In the genomic region with DNA sequence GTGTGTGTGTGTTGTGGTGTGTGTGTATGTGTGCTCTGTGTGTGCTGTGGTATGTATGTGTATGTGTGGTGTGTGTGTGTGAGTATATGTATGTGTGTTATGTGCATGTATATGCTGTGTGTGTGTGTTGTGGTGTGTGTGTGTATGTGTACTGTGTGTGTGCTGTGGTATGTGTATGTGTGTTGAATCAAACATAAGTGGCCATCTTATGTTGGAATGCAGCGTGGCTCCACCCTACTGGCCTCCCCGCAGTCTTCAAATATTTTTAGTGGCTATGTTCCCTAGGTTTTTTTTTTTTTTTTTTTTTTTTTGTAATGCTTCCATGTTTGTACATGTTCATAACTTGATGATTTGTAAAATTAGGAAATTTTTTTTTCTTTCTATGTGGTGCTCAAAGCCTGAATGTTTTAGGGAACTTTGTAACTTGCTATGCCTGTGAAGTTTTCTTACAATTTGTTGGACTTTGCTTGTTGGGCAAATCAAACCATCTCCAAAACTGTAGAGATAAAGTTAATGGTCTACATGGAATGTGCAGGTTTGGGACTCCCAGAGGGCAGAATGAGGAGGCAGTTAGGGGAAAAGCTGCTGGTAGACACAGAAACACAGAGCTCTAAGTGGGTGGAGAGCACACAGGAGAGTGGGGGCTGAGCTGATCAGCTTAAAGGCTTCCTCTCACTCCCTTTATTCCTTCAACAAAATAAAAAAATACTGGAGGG, we compare ENCODE assay signal across 12 mouse cellular contexts.
DNase-seq lines count a peak whose midpoint lies in the region; ATAC-seq and TF ChIP-seq lines count a peak whose summit lies in the region.
"Had no signal": no experiment of that assay in that cellular context is flagged by ENCODE, and none has a peak within 500 bp of the region (broad histone marks: within the 10 kb centered on the region; RNA-seq: fewer than 3 reads in every experiment).

No protein-coding gene starts in this region.

- WGBS in embryonic facial prominence, embryonic 11.5 days, result 83% methylated on average over 2 of the region's 2 CpGs
- WGBS in embryonic facial prominence, embryonic 10.5 days, result 93% methylated on average over 2 of the region's 2 CpGs
- WGBS in kidney, embryonic 16.5 days, result 76% methylated on average over 2 of the region's 2 CpGs
- 31% methylated on average over 2 of the region's 2 CpGs for WGBS in heart, postnatal 0 days
- 73% methylated on average over 2 of the region's 2 CpGs for WGBS in intestine, embryonic 16.5 days

- H3K4me1 ChIP-seq in embryonic facial prominence, embryonic 11.5 days (ENCODE audit: control insufficient read depth, insufficient read depth, low read length), result no peaks in the 10 kb centered on the region
- peaks cover 35% of the 10 kb centered on the region for H3K4me1 ChIP-seq in embryonic facial prominence, embryonic 10.5 days
- H3K4me1 ChIP-seq in kidney, embryonic 16.5 days (ENCODE audit: insufficient read depth, low read length), result peaks cover 91% of the 10 kb centered on the region
- H3K4me1 ChIP-seq in heart, postnatal 0 days (ENCODE audit: control insufficient read depth, insufficient read depth), result peaks cover 78% of the 10 kb centered on the region
- peaks cover 43% of the 10 kb centered on the region for H3K4me1 ChIP-seq in intestine, embryonic 16.5 days (ENCODE audit: control insufficient read depth, insufficient read depth, low read length)
- H3K4me1 ChIP-seq: forebrain, embryonic 13.5 days had no signal

- no peaks in the 10 kb centered on the region for H3K9me3 ChIP-seq in embryonic facial prominence, embryonic 11.5 days (replicated peaks; ENCODE audit: control insufficient read depth, low read length)
- H3K9me3 ChIP-seq in embryonic facial prominence, embryonic 10.5 days, result 0 out of 2 replicates have a peak, but pooled peaks cover 4% of the 10 kb centered on the region
- no peaks in the 10 kb centered on the region for H3K9me3 ChIP-seq in kidney, embryonic 16.5 days (ENCODE audit: low read length)
- no peaks in the 10 kb centered on the region for H3K9me3 ChIP-seq in heart, postnatal 0 days (replicated peaks; ENCODE audit: control insufficient read depth, low read length)
- no peaks in the 10 kb centered on the region for H3K9me3 ChIP-seq in intestine, embryonic 16.5 days (ENCODE audit: control insufficient read depth, low read length)
- H3K9me3 ChIP-seq: forebrain, embryonic 13.5 days had no signal

- no peaks in the 10 kb centered on the region for H3K36me3 ChIP-seq in embryonic facial prominence, embryonic 11.5 days (replicated peaks; ENCODE audit: control insufficient read depth, insufficient read depth, low read depth, low read length)
- peaks cover 45% of the 10 kb centered on the region for H3K36me3 ChIP-seq in embryonic facial prominence, embryonic 10.5 days (replicated peaks)
- peaks cover 18% of the 10 kb centered on the region for H3K36me3 ChIP-seq in kidney, embryonic 16.5 days (ENCODE audit: insufficient read depth, low read length)
- peaks cover 21% of the 10 kb centered on the region for H3K36me3 ChIP-seq in heart, postnatal 0 days (replicated peaks; ENCODE audit: control insufficient read depth, insufficient read depth, low read length)
- H3K36me3 ChIP-seq in intestine, embryonic 16.5 days (ENCODE audit: control insufficient read depth, insufficient read depth, low read length), result 0 out of 2 replicates have a peak, but pooled peaks cover 10% of the 10 kb centered on the region

- no peak overlapping the region for H3K9ac ChIP-seq in embryonic facial prominence, embryonic 11.5 days (replicated peaks; ENCODE audit: low read length)
- H3K9ac ChIP-seq in kidney, embryonic 16.5 days (replicated peaks; ENCODE audit: low read length), result no peak overlapping the region
- 0 out of 2 replicates have a peak overlapping the region, but pooled peaks have one; percentile 13 for H3K9ac ChIP-seq in heart, postnatal 0 days (replicated peaks; ENCODE audit: low read depth, low read length)
- H3K9ac ChIP-seq in intestine, embryonic 16.5 days (ENCODE audit: low read depth, low read length), result no peak overlapping the region
- H3K9ac ChIP-seq: forebrain, embryonic 13.5 days; hindbrain, embryonic 14.5 days had no signal

- TF ChIP-seq EP300 in heart, postnatal 0 days (IDR thresholded peaks at IDR 0.05; ENCODE audit: low read depth), result no peak

- H3K27ac ChIP-seq in embryonic facial prominence, embryonic 11.5 days (replicated peaks; ENCODE audit: low read depth, low read length), result no peak overlapping the region
- H3K27ac ChIP-seq in embryonic facial prominence, embryonic 10.5 days (replicated peaks), result no peak overlapping the region; the same call in 1 of the 2 replicates
- H3K27ac ChIP-seq in kidney, embryonic 16.5 days (ENCODE audit: low read length), result peak overlapping the region; percentile 45
- peak overlapping the region; percentile 70 for H3K27ac ChIP-seq in heart, postnatal 0 days (ENCODE audit: low read depth)
- H3K27ac ChIP-seq in intestine, embryonic 16.5 days (ENCODE audit: low read length), result no peak overlapping the region
- H3K27ac ChIP-seq: forebrain, embryonic 13.5 days; hindbrain, embryonic 14.5 days had no signal

- 0 out of 2 replicates have a peak, but pooled peaks have one; percentile 19 for ATAC-seq in embryonic facial prominence, embryonic 11.5 days (replicated peaks; ENCODE audit: insufficient number of reproducible peaks, low FRiP score, low TSS enrichment, low read depth)
- no peak for ATAC-seq in kidney, embryonic 16.5 days (ENCODE audit: low FRiP score, low TSS enrichment)
- ATAC-seq in heart, postnatal 0 days (ENCODE audit: insufficient read depth, low read depth), result no peak
- ATAC-seq in intestine, embryonic 16.5 days, result no peak
- ATAC-seq: forebrain, embryonic 13.5 days had no signal

- H3K27me3 ChIP-seq in embryonic facial prominence, embryonic 11.5 days (ENCODE audit: control insufficient read depth, insufficient read depth, low read length), result no peaks in the 10 kb centered on the region
- H3K27me3 ChIP-seq in embryonic facial prominence, embryonic 10.5 days (replicated peaks; ENCODE audit: low read depth, poor library complexity, severe bottlenecking), result no peaks in the 10 kb centered on the region
- H3K27me3 ChIP-seq in kidney, embryonic 16.5 days (ENCODE audit: insufficient read depth, low read length), result no peaks in the 10 kb centered on the region
- H3K27me3 ChIP-seq in heart, postnatal 0 days (ENCODE audit: control insufficient read depth, insufficient read depth, low read length), result no peaks in the 10 kb centered on the region
- no peaks in the 10 kb centered on the region for H3K27me3 ChIP-seq in intestine, embryonic 16.5 days (replicated peaks; ENCODE audit: control insufficient read depth, insufficient read depth, low read length)
- H3K27me3 ChIP-seq: forebrain, embryonic 13.5 days had no signal

- H3K4me2 ChIP-seq in embryonic facial prominence, embryonic 11.5 days (ENCODE audit: low read depth, low read length), result no peak overlapping the region
- no peak overlapping the region for H3K4me2 ChIP-seq in kidney, embryonic 16.5 days (replicated peaks; ENCODE audit: low read depth, low read length)
- H3K4me2 ChIP-seq in heart, postnatal 0 days (ENCODE audit: low read depth, low read length), result peak overlapping the region; percentile 41
- no peak overlapping the region for H3K4me2 ChIP-seq in intestine, embryonic 16.5 days (ENCODE audit: low read depth, low read length)
- H3K4me2 ChIP-seq: forebrain, embryonic 13.5 days; hindbrain, embryonic 14.5 days had no signal

- no peak overlapping the region for H3K4me3 ChIP-seq in embryonic facial prominence, embryonic 11.5 days (ENCODE audit: low read depth, low read length)
- H3K4me3 ChIP-seq in embryonic facial prominence, embryonic 10.5 days, result no peak overlapping the region
- no peak overlapping the region for H3K4me3 ChIP-seq in kidney, embryonic 16.5 days (ENCODE audit: low read length)
- no peak overlapping the region for H3K4me3 ChIP-seq in heart, postnatal 0 days (ENCODE audit: low read depth, low read length)
- H3K4me3 ChIP-seq in intestine, embryonic 16.5 days (ENCODE audit: low read length), result no peak overlapping the region
- H3K4me3 ChIP-seq: forebrain, embryonic 13.5 days had no signal

- no peak for TF ChIP-seq CTCF in heart, postnatal 0 days (IDR thresholded peaks at IDR 0.05; ENCODE audit: low read depth)

- DNase-seq in embryonic facial prominence, embryonic 11.5 days (ENCODE audit: low spot score), result no peak
- no peak for DNase-seq in embryonic facial prominence, embryonic 10.5 days (ENCODE audit: low spot score)
- DNase-seq in kidney, postnatal 14 days, result no peak
- DNase-seq in 3T3-L1 (ENCODE audit: low read depth, low spot score), result peak; percentile 37
- no peak for DNase-seq in heart, postnatal 0 days (ENCODE audit: low spot score)
- DNase-seq in ovary, postnatal 14 days (ENCODE audit: low spot score), result no peak
- DNase-seq: adrenal gland, postnatal 25 days; cerebellum, adult 18-20 months had no signal

Comparison
In these comparisons a context has a peak if more than half of its experiments do, and no peak if none do; other contexts are left out.
1. H3K27ac ChIP-seq: peak in kidney, embryonic 16.5 days (single experiment) and heart, postnatal 0 days (single experiment); none in embryonic facial prominence, embryonic 11.5 days (single experiment), embryonic facial prominence, embryonic 10.5 days (single experiment) and intestine, embryonic 16.5 days (single experiment).